Mouse (Mus musculus): Measurements from ENCODE around the gene Slc29a3.

- peak; percentile 68 for TF ChIP-seq CTCF (IDR thresholded peaks at IDR 0.05; ENCODE audit: low read depth)
- no peak for TF ChIP-seq EP300 (IDR thresholded peaks at IDR 0.05; ENCODE audit: low read depth)
Observed at GRCm38 (mm10) chr10:60778542-60778941, 25.9 kb upstream of the Slc29a3 start.
